Mouse (Mus musculus) CH12.LX (cell line): ENCODE results near the gene Mybl2. TPM values are rescaled to one million over a fixed set of nuclear protein-coding genes. Genes with fewer than 3 reads are reported as not detected.

Source experiments
- DNase-seq: peaks from one replicate; pipeline ENCODE4 v3.0.0-alpha.2; 2013; ENCODE audit errors: extremely low read depth
- H3K27ac ChIP-seq: 2 replicates; pipeline ENCODE4 v1.5.1; 2012; ENCODE audit warnings: low read depth, mild to moderate bottlenecking, control low read depth, moderate library complexity; ENCODE audit not compliant: insufficient read depth
- H3K27me3 ChIP-seq: replicated peaks from 2 replicates; pipeline ENCODE3; 2012; ENCODE audit warnings: inconsistent platforms
- H3K36me3 ChIP-seq, 2 experiments: replicated peaks in 1 of 2; 2 replicates each; pipeline versions ENCODE3 to v1.6.1; 2012; ENCODE audit warnings: inconsistent platforms in 1 of 2, low read length in 1 of 2, mild to moderate bottlenecking in 1 of 2, mixed read lengths in 1 of 2, moderate library complexity in 1 of 2; ENCODE audit not compliant: control insufficient read depth in 1 of 2, insufficient read depth in 1 of 2
- H3K4me1 ChIP-seq, 2 experiments: 2 replicates each; pipeline ENCODE4 v1.6.1; 2012; ENCODE audit warnings: inconsistent platforms in 1 of 2, moderate library complexity in 1 of 2; ENCODE audit not compliant: insufficient read depth in 2 of 2, control insufficient read depth in 1 of 2
- H3K4me2 ChIP-seq: 2 replicates; pipeline ENCODE4 v1.6.1; 2012; ENCODE audit warnings: low read depth, mild to moderate bottlenecking, control low read depth; ENCODE audit not compliant: poor library complexity, insufficient read depth, severe bottlenecking
- H3K4me3 ChIP-seq, 3 experiments: fragments of 150-350 bp in 1 of 3; sonication (generic) in 1 of 3; replicated peaks in 1 of 3; 2 replicates each; pipeline versions ENCODE3 to v1.5.1; 2011 to 2012; ENCODE audit warnings: low read depth in 2 of 3, low read length in 2 of 3, mild to moderate bottlenecking in 2 of 3, moderate library complexity in 2 of 3, control low read depth in 1 of 3, improper control_type of control experiment in 1 of 3, inconsistent platforms in 1 of 3, mixed read lengths in 1 of 3; ENCODE audit not compliant: poor library complexity in 1 of 3
- H3K79me2 ChIP-seq: replicated peaks from 2 replicates; pipeline ENCODE4 v1.6.1; 2012; ENCODE audit warnings: mild to moderate bottlenecking, moderate library complexity; ENCODE audit not compliant: control insufficient read depth, poor library complexity, insufficient read depth, severe bottlenecking; ENCODE audit errors: extremely low read depth
- H3K9ac ChIP-seq: 2 replicates; pipeline ENCODE4 v1.6.1; 2012; ENCODE audit warnings: low read depth, mild to moderate bottlenecking, control low read depth, moderate library complexity; ENCODE audit not compliant: insufficient read depth
- H3K9me3 ChIP-seq: replicated peaks from 2 replicates; pipeline ENCODE3; 2012; ENCODE audit warnings: low read length, inconsistent platforms, mixed read lengths
- BHLHE40 ChIP-seq: IDR thresholded peaks from 2 replicates; pipeline ENCODE4 v1.6.1; 2011; ENCODE audit warnings: mild to moderate bottlenecking, low read depth, low read length, improper control_type of control experiment
- CHD1 ChIP-seq: IDR thresholded peaks from 2 replicates; pipeline ENCODE4 v1.6.1; 2012; ENCODE audit warnings: low read depth, low read length, improper control_type of control experiment, inconsistent platforms
- CHD2 ChIP-seq: IDR thresholded peaks from 2 replicates; pipeline ENCODE4 v1.6.1; 2011; ENCODE audit warnings: low read length, improper control_type of control experiment
- E2F4 ChIP-seq: IDR thresholded peaks from 2 replicates; pipeline ENCODE4 v1.6.1; 2011; ENCODE audit warnings: low read depth, low read length, improper control_type of control experiment; ENCODE audit not compliant: insufficient replicate concordance
- ELF1 ChIP-seq: IDR thresholded peaks from 2 replicates; pipeline ENCODE4 v1.6.1; 2014; ENCODE audit warnings: low read depth, mild to moderate bottlenecking, inconsistent platforms, low read length, improper control_type of control experiment
- EP300 ChIP-seq: IDR thresholded peaks from 2 replicates; pipeline ENCODE4 v1.6.1; 2011; ENCODE audit warnings: low read length, improper control_type of control experiment
- GABPA ChIP-seq: IDR thresholded peaks from 2 replicates; pipeline ENCODE4 v1.6.1; 2012; ENCODE audit warnings: low read depth, low read length, improper control_type of control experiment, inconsistent platforms; ENCODE audit not compliant: insufficient replicate concordance
- IRF4 ChIP-seq: IDR thresholded peaks from 2 replicates; pipeline ENCODE4 v1.6.1; 2014; ENCODE audit warnings: low read depth, mild to moderate bottlenecking, inconsistent platforms, low read length, improper control_type of control experiment
- JUN ChIP-seq: IDR thresholded peaks from 2 replicates; pipeline ENCODE4 v1.6.1; 2011; ENCODE audit warnings: low read depth, mild to moderate bottlenecking, low read length, improper control_type of control experiment, moderate library complexity; ENCODE audit not compliant: insufficient read depth
- KAT2A ChIP-seq: IDR thresholded peaks from 2 replicates; pipeline ENCODE4 v1.6.1; 2012; ENCODE audit warnings: low read length, improper control_type of control experiment, inconsistent platforms; ENCODE audit not compliant: insufficient replicate concordance
- MAFK ChIP-seq: IDR thresholded peaks from 2 replicates; pipeline ENCODE4 v1.6.1; 2011; ENCODE audit warnings: low read length, improper control_type of control experiment; ENCODE audit not compliant: insufficient replicate concordance
- MAX ChIP-seq: IDR thresholded peaks from 2 replicates; pipeline ENCODE4 v1.6.1; 2011; ENCODE audit warnings: low read length, improper control_type of control experiment
- MEF2A ChIP-seq: IDR thresholded peaks from 2 replicates; pipeline ENCODE4 v1.6.1; 2014; ENCODE audit warnings: low read depth, mild to moderate bottlenecking, inconsistent platforms, low read length, improper control_type of control experiment, borderline replicate concordance
- MXI1 ChIP-seq: IDR thresholded peaks from 2 replicates; pipeline ENCODE4 v1.6.1; 2011; ENCODE audit warnings: mild to moderate bottlenecking, low read depth, low read length, improper control_type of control experiment
- NRF1 ChIP-seq: IDR thresholded peaks from 2 replicates; pipeline ENCODE4 v1.6.1; 2014; ENCODE audit warnings: low read depth, mild to moderate bottlenecking, inconsistent platforms, low read length, improper control_type of control experiment, moderate library complexity
- PAX5 ChIP-seq: IDR thresholded peaks from 2 replicates; pipeline ENCODE4 v1.6.1; 2012; ENCODE audit warnings: low read length, inconsistent platforms, mixed read lengths
- POLR2A ChIP-seq: IDR thresholded peaks from 2 replicates; pipeline ENCODE4 v1.6.1; 2011; ENCODE audit warnings: low read depth, mild to moderate bottlenecking, improper control_type of control experiment, low read length
- POLR2AphosphoS2 ChIP-seq: IDR thresholded peaks from 2 replicates; pipeline ENCODE4 v1.6.1; 2011; ENCODE audit warnings: low read depth, low read length, improper control_type of control experiment
- RAD21 ChIP-seq: IDR thresholded peaks from 2 replicates; pipeline ENCODE4 v1.6.1; 2011; ENCODE audit warnings: low read depth, mild to moderate bottlenecking, low read length, improper control_type of control experiment, moderate library complexity
- SMC3 ChIP-seq: IDR thresholded peaks from 2 replicates; pipeline ENCODE4 v1.6.1; 2011; ENCODE audit warnings: low read depth, low read length, improper control_type of control experiment
- TBP ChIP-seq: conservative IDR thresholded peaks from 2 replicates; pipeline ENCODE4 v1.6.1; 2011; ENCODE audit warnings: low read depth, low read length, improper control_type of control experiment
- TCF12 ChIP-seq: IDR thresholded peaks from 2 replicates; pipeline ENCODE4 v1.6.1; 2014; ENCODE audit warnings: low read depth, mild to moderate bottlenecking, inconsistent platforms, low read length, improper control_type of control experiment
- UBTF ChIP-seq: IDR thresholded peaks from 2 replicates; pipeline ENCODE4 v1.6.1; 2012; ENCODE audit warnings: low read depth, mild to moderate bottlenecking, inconsistent platforms, low read length, improper control_type of control experiment, moderate library complexity
- ZC3H11A ChIP-seq: IDR thresholded peaks from 2 replicates; pipeline ENCODE4 v1.6.1; 2012; ENCODE audit warnings: low read depth, mild to moderate bottlenecking, inconsistent platforms, low read length, improper control_type of control experiment
- ZKSCAN1 ChIP-seq: IDR thresholded peaks from 2 replicates; pipeline ENCODE4 v1.6.1; 2012; ENCODE audit warnings: low read depth, inconsistent platforms, low read length, improper control_type of control experiment, borderline replicate concordance
- ZMIZ1 ChIP-seq: IDR thresholded peaks from 2 replicates; pipeline ENCODE4 v1.6.1; 2012; ENCODE audit warnings: low read depth, mild to moderate bottlenecking, inconsistent platforms, low read length, improper control_type of control experiment
- ZNF384 ChIP-seq: IDR thresholded peaks from 2 replicates; pipeline ENCODE4 v1.6.1; 2012; ENCODE audit warnings: low read depth, low read length, improper control_type of control experiment, inconsistent platforms
- dilution Hi-C: fragments of 300-500 bp; cut with MboI; formaldehyde crosslinking; loops from 2 replicates; pipeline ENCODE4 v1.14.3; 2020; ENCODE audit warnings: low sequenced_read_pairs; ENCODE audit not compliant: extremely low pct_unique_long_range_greater_than_20kb, extremely low pct_ligation_motif_present
- in situ Hi-C: fragments of 300-500 bp; cut with MboI; formaldehyde crosslinking; loops from 3 replicates; pipeline ENCODE4 v1.14.3; 2019; ENCODE audit warnings: low sequenced_read_pairs, low pct_ligation_motif_present, low pct_unique_long_range_greater_than_20kb, mixed read lengths
- polyA plus RNA-seq: library from polyadenylated mRNA; unstranded; fragments of >175 nt; gene quantifications from 2 replicates; pipeline ENCODE4 v1.2.1, GENCODE M21; 2012; ENCODE audit warnings: low read depth; ENCODE audit not compliant: insufficient read length
- total RNA-seq, 2 experiments: library from RNA; depleted of rRNA; stranded (reverse); fragments of 300-350 nt in 1 of 2; fragments of >200 nt in 1 of 2; gene quantifications; 2 replicates each; pipeline ENCODE4 v1.2.3; 2012 to 2014

Gene Mybl2
- total and polyA plus RNA-seq, 3 experiments: 36.0 to 131 (median 38.4) TPM

GRCm38 (mm10) chr2:163051691-163052090, 2.8 kb upstream of the Mybl2 start:
- dilution Hi-C loops: no loop called here
- Histone ChIP-seq H3K36me3 (peaks cover 6 to 31% of the 10 kb centered on the region in 2 experiments), H3K27me3 (no peaks in the 10 kb centered on the region), H3K4me2 (no peak overlapping the region), H3K9me3 (no peaks in the 10 kb centered on the region), H3K79me2 (peaks cover 16% of the 10 kb centered on the region), H3K4me1 (peaks cover 1 to 28% of the 10 kb centered on the region in 2 experiments; a peak in 3 of 4 replicates), H3K4me3 (no peak overlapping the region), H3K27ac (no peak overlapping the region), H3K9ac (no peak overlapping the region)
- in situ Hi-C loops: no loop called here
- TF ChIP-seq KAT2A: no peak
- TF ChIP-seq EP300: no peak
- no peak for TF ChIP-seq UBTF
- no peak for TF ChIP-seq POLR2AphosphoS2
- no peak for TF ChIP-seq ZKSCAN1
- TF ChIP-seq NRF1: no peak
- no peak for TF ChIP-seq ELF1
- no peak for TF ChIP-seq TBP
- TF ChIP-seq BHLHE40: no peak
- no peak for TF ChIP-seq CHD1
- no peak for TF ChIP-seq SMC3
- no peak for TF ChIP-seq ZNF384
- no peak for TF ChIP-seq MEF2A
- TF ChIP-seq IRF4: no peak
- no peak for DNase-seq

DNA sequence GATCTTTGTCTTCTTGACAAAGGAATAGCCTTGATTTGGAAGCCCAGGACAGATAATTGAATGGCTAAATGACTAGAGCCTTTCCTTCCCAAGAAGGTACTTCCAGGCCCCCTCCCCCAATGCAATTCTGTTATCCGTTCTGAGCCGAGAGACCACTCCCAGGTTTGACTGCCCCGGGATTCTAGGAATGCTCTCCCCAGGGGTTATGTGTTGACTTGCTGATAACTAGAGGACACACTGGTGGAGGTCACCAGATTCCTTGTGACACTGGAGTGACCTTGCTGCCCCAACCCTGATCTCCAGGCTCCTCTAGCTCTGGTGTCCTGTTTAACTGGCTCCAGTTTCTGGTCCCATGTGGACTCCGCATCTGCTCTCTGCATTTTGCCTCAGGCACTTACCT, 2.4 kb upstream of the Mybl2 start:
- H3K27me3 ChIP-seq: no peaks in the 10 kb centered on the region
- in situ Hi-C loops (no loop called here), dilution Hi-C loops (no loop called here)
- no peak overlapping the region for H3K9ac ChIP-seq
- H3K4me1 ChIP-seq: peaks cover 5 to 32% of the 10 kb centered on the region in 2 experiments; a peak in 3 of 4 replicates
- H3K36me3 ChIP-seq: peaks cover 3 to 26% of the 10 kb centered on the region in 2 experiments
- DNase-seq: no peak
- peaks cover 20% of the 10 kb centered on the region for H3K79me2 ChIP-seq
- H3K4me3 ChIP-seq: no peak overlapping the region
- H3K4me2 ChIP-seq: no peak overlapping the region
- no peak overlapping the region for H3K27ac ChIP-seq
- no peaks in the 10 kb centered on the region for H3K9me3 ChIP-seq
- TF ChIP-seq POLR2A (no peak), TBP (no peak), PAX5 (no peak), MXI1 (no peak), ZNF384 (no peak), MAFK (no peak), JUN (no peak), KAT2A (no peak), NRF1 (no peak), BHLHE40 (no peak), CHD2 (no peak), MEF2A (no peak), POLR2AphosphoS2 (no peak), TCF12 (no peak), GABPA (no peak), ZMIZ1 (no peak), E2F4 (no peak), RAD21 (no peak), ZC3H11A (no peak), MAX (no peak)
